Mouse (Mus musculus): Measurements from ENCODE around the gene Syt7. TPM values are rescaled to one million over a fixed set of nuclear protein-coding genes. Genes with fewer than 3 reads are reported as not detected.

Gene Syt7
- total RNA-seq (2014; rRNA removed) = 0.28 and 0.34 TPM in 2 replicates
- polyA plus RNA-seq (2012; rRNA removed) = 0.45 and 0.62 TPM in 2 replicates

- Histone ChIP-seq H3K36me3 (ENCODE audit: control insufficient read depth, insufficient read depth, low read length) (no peaks in the 10 kb centered on the region), H3K79me2 (ENCODE audit: control insufficient read depth, insufficient read depth, low read length) (no peaks in the 10 kb centered on the region), H3K4me3 (ENCODE audit: insufficient read depth, low read depth, low read length) (peak within 1 kb of the TSS; percentile 72), H3K9ac (ENCODE audit: low read depth, low read length) (peak within 1 kb of the TSS; percentile 66), H3K4me1 (ENCODE audit: control insufficient read depth, insufficient read depth, low read length) (no peaks in the 10 kb centered on the region), H3K27ac (replicated peaks; ENCODE audit: insufficient read depth, low read depth, low read length) (no peak within 1 kb of the TSS), H3K27me3 (ENCODE audit: control insufficient read depth, insufficient read depth, low read length) (peaks cover 8% of the 10 kb centered on the region)
- TF ChIP-seq POLR2A (IDR thresholded peaks at IDR 0.05; ENCODE audit: extremely low read depth, insufficient read depth, low read length) = no peak
- TF ChIP-seq CTCF (IDR thresholded peaks at IDR 0.05; ENCODE audit: low read depth, low read length) = peak; percentile 75
- DNase-seq (ENCODE audit: extremely low read depth, low read depth, low spot score) = peak; percentile 57
- whole genome bisulfite sequencing = 2% methylated on average over 72 of the region's 78 CpGs
Measured at GRCm38 (mm10) chr19:10388615-10389313, at the start of gene Syt7. Gene Syt7 (plus strand): TSS chr19:10389090.

DNA sequence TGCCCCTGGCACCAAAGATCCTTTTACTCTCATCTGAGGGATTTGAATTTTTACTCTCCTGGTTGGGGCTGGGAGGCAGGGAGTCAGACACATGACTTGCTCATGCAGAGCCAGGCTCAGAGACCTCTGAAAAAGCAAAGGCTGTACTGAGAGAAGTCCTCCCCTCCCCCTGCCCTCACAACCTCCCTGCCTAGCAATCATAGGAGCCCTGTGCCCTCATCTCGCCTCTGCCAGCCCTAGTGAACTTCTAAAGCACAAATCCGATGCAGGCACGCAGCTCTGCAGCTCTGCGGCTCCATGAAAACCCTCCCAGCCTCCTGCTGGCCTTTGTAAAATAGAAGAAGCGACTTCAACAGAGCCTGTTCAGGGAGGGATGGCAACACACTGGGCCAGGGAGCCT, 49.6 kb upstream of the Syt7 start:
- H3K36me3 ChIP-seq (ENCODE audit: control insufficient read depth, insufficient read depth, low read length) = no peaks in the 10 kb centered on the region
- TF ChIP-seq POLR2A (IDR thresholded peaks at IDR 0.05; ENCODE audit: extremely low read depth, insufficient read depth, low read length) (no peak), CTCF (IDR thresholded peaks at IDR 0.05; ENCODE audit: low read depth, low read length) (no peak)
- H3K27ac ChIP-seq (replicated peaks; ENCODE audit: insufficient read depth, low read depth, low read length) = no peak overlapping the region
- H3K27me3 ChIP-seq (ENCODE audit: control insufficient read depth, insufficient read depth, low read length) = no peaks in the 10 kb centered on the region
- H3K9ac ChIP-seq (ENCODE audit: low read depth, low read length) = no peak overlapping the region
- H3K4me3 ChIP-seq (ENCODE audit: insufficient read depth, low read depth, low read length) = no peak overlapping the region
- H3K4me1 ChIP-seq (ENCODE audit: control insufficient read depth, insufficient read depth, low read length) = no peaks in the 10 kb centered on the region
- WGBS = 55% methylated on average over 5 of the region's 5 CpGs
- DNase-seq (ENCODE audit: extremely low read depth, low read depth, low spot score) = no peak
- H3K79me2 ChIP-seq (ENCODE audit: control insufficient read depth, insufficient read depth, low read length) = no peaks in the 10 kb centered on the region

DNA sequence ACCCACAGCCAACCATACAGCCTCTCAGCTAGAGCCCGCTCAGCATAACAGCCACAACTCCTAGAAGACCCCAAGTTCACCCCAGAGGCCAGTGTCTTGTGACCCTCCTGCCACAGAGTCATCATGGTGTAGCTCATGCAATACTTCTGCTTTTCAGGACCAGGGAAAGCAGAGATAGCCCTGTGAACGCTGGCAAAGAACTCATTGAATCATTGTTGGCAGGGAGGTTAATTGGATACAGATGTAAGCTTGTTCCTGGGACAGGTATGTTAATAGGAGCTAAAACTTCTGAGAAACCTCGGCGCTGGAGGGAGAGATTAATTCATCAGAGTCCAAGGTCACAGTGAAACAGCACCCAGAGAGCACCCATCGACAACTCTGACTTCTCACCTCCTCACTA, 48.2 kb upstream of the Syt7 start:
- Histone ChIP-seq H3K36me3 (ENCODE audit: control insufficient read depth, insufficient read depth, low read length) (no peaks in the 10 kb centered on the region), H3K4me3 (ENCODE audit: insufficient read depth, low read depth, low read length) (no peak overlapping the region), H3K79me2 (ENCODE audit: control insufficient read depth, insufficient read depth, low read length) (no peaks in the 10 kb centered on the region), H3K27me3 (ENCODE audit: control insufficient read depth, insufficient read depth, low read length) (no peaks in the 10 kb centered on the region), H3K4me1 (ENCODE audit: control insufficient read depth, insufficient read depth, low read length) (no peaks in the 10 kb centered on the region), H3K9ac (ENCODE audit: low read depth, low read length) (no peak overlapping the region), H3K27ac (replicated peaks; ENCODE audit: insufficient read depth, low read depth, low read length) (no peak overlapping the region)
- no peak for DNase-seq (ENCODE audit: extremely low read depth, low read depth, low spot score)
- 35% methylated on average over 5 of the region's 5 CpGs for WGBS
- no peak for TF ChIP-seq CTCF (IDR thresholded peaks at IDR 0.05; ENCODE audit: low read depth, low read length)
- no peak for TF ChIP-seq POLR2A (IDR thresholded peaks at IDR 0.05; ENCODE audit: extremely low read depth, insufficient read depth, low read length)

DNA sequence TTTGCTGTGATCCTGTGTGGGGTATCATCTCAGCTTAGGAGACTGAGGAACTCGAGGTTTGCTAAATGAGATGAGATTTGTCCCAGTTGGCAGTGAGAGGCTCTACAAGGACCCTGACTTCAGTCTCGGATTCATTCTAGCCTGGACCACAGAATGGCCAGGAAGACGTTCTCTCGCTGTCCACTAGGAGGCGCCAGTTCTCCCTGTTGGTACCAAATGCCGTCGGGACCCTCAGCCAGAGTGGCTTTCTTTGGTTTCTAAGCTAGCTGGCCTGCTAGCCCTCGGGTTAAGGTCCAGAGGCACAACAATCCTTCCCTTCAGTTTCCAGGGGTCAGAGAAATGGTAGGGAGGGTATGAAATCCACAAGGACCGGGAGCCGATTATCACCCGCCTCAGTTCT, 47.7 kb upstream of the Syt7 start:
- WGBS = 22% methylated on average over 11 of the region's 11 CpGs
- no peak for DNase-seq (ENCODE audit: extremely low read depth, low read depth, low spot score)

GRCm38 (mm10) chr19:10341817-10342439, 47.0 kb upstream of the Syt7 start:
- H3K4me1 ChIP-seq (ENCODE audit: control insufficient read depth, insufficient read depth, low read length) = no peaks in the 10 kb centered on the region
- H3K4me3 ChIP-seq (ENCODE audit: insufficient read depth, low read depth, low read length) = no peak overlapping the region
- no peaks in the 10 kb centered on the region for H3K79me2 ChIP-seq (ENCODE audit: control insufficient read depth, insufficient read depth, low read length)
- WGBS = 59% methylated on average over 12 of the region's 12 CpGs
- TF ChIP-seq CTCF (IDR thresholded peaks at IDR 0.05; ENCODE audit: low read depth, low read length) = no peak
- no peak for TF ChIP-seq POLR2A (IDR thresholded peaks at IDR 0.05; ENCODE audit: extremely low read depth, insufficient read depth, low read length)
- H3K36me3 ChIP-seq (ENCODE audit: control insufficient read depth, insufficient read depth, low read length) = no peaks in the 10 kb centered on the region
- H3K27ac ChIP-seq (replicated peaks; ENCODE audit: insufficient read depth, low read depth, low read length) = no peak overlapping the region
- no peak overlapping the region for H3K9ac ChIP-seq (ENCODE audit: low read depth, low read length)
- DNase-seq (ENCODE audit: extremely low read depth, low read depth, low spot score) = no peak
- no peaks in the 10 kb centered on the region for H3K27me3 ChIP-seq (ENCODE audit: control insufficient read depth, insufficient read depth, low read length)

More for the DNA sequence above, 47.7 kb upstream of the Syt7 start:
- Histone ChIP-seq H3K4me1 (ENCODE audit: control insufficient read depth, insufficient read depth, low read length) (no peaks in the 10 kb centered on the region), H3K9ac (ENCODE audit: low read depth, low read length) (no peak overlapping the region), H3K36me3 (ENCODE audit: control insufficient read depth, insufficient read depth, low read length) (no peaks in the 10 kb centered on the region), H3K27ac (replicated peaks; ENCODE audit: insufficient read depth, low read depth, low read length) (no peak overlapping the region), H3K79me2 (ENCODE audit: control insufficient read depth, insufficient read depth, low read length) (no peaks in the 10 kb centered on the region), H3K27me3 (ENCODE audit: control insufficient read depth, insufficient read depth, low read length) (no peaks in the 10 kb centered on the region), H3K4me3 (ENCODE audit: insufficient read depth, low read depth, low read length) (no peak overlapping the region)
- no peak for TF ChIP-seq POLR2A (IDR thresholded peaks at IDR 0.05; ENCODE audit: extremely low read depth, insufficient read depth, low read length)
- peak; percentile 82 for TF ChIP-seq CTCF (IDR thresholded peaks at IDR 0.05; ENCODE audit: low read depth, low read length)

- no peak for TF ChIP-seq CTCF (IDR thresholded peaks at IDR 0.05; ENCODE audit: low read depth, low read length)
- no peak for TF ChIP-seq POLR2A (IDR thresholded peaks at IDR 0.05; ENCODE audit: extremely low read depth, insufficient read depth, low read length)
- no peak overlapping the region for H3K27ac ChIP-seq (replicated peaks; ENCODE audit: insufficient read depth, low read depth, low read length)
- H3K79me2 ChIP-seq (ENCODE audit: control insufficient read depth, insufficient read depth, low read length) = no peaks in the 10 kb centered on the region
- no peaks in the 10 kb centered on the region for H3K4me1 ChIP-seq (ENCODE audit: control insufficient read depth, insufficient read depth, low read length)
- WGBS = 85% methylated on average over 10 of the region's 10 CpGs
- H3K9ac ChIP-seq (ENCODE audit: low read depth, low read length) = no peak overlapping the region
- H3K4me3 ChIP-seq (ENCODE audit: insufficient read depth, low read depth, low read length) = no peak overlapping the region
- no peaks in the 10 kb centered on the region for H3K36me3 ChIP-seq (ENCODE audit: control insufficient read depth, insufficient read depth, low read length)
- DNase-seq (ENCODE audit: extremely low read depth, low read depth, low spot score) = no peak
- no peaks in the 10 kb centered on the region for H3K27me3 ChIP-seq (ENCODE audit: control insufficient read depth, insufficient read depth, low read length)
Measured at GRCm38 (mm10) chr19:10343866-10344265, 45.0 kb upstream of the Syt7 start.
